Mouse (Mus musculus) intestine, embryonic 16.5 days (tissue): ENCODE measurements around the gene Sez6l. TPM values are rescaled to one million over a fixed set of nuclear protein-coding genes. Genes with fewer than 3 reads are reported as not detected.
"Not testable (repeated sequence)": the region's sequence is repeated elsewhere in the genome, so short reads cannot be mapped to it uniquely, and the experiment has no call there.

Source experiments
- ATAC-seq: fragments of 200-750 bp; cut with Nextera tagmentation; 2 replicates; pipeline ENCODE4 v1.8.0; 2017; ENCODE audit warnings: moderate TSS enrichment, moderate library complexity
- H3K27ac ChIP-seq: fragments of 300-500 bp; sonication (generic); 2 replicates; pipeline ENCODE4 v1.5.1; 2014; ENCODE audit warnings: mild to moderate bottlenecking, low read length
- H3K27me3 ChIP-seq: fragments of 300-500 bp; sonication (generic); replicated peaks from 2 replicates; pipeline ENCODE4 v1.6.1; 2014; ENCODE audit warnings: low read length, control low read depth, mixed read lengths; ENCODE audit not compliant: control insufficient read depth, insufficient read depth
- H3K36me3 ChIP-seq: fragments of 300-500 bp; sonication (generic); 2 replicates; pipeline ENCODE4 v1.6.1; 2014; ENCODE audit warnings: low read length, control low read depth; ENCODE audit not compliant: control insufficient read depth, insufficient read depth
- H3K4me1 ChIP-seq: fragments of 300-500 bp; sonication (generic); 2 replicates; pipeline ENCODE4 v1.6.1; 2014; ENCODE audit warnings: low read length, control low read depth, mixed read lengths; ENCODE audit not compliant: control insufficient read depth, insufficient read depth
- H3K4me2 ChIP-seq: fragments of 300-500 bp; sonication (generic); 2 replicates; pipeline ENCODE4 v1.6.1; 2014; ENCODE audit warnings: low read depth, low read length, control low read depth
- H3K4me3 ChIP-seq: fragments of 300-500 bp; sonication (generic); 2 replicates; pipeline ENCODE4 v1.5.1; 2014; ENCODE audit warnings: mild to moderate bottlenecking, low read length
- H3K9ac ChIP-seq: fragments of 300-500 bp; sonication (generic); 2 replicates; pipeline ENCODE4 v1.6.1; 2014; ENCODE audit warnings: low read depth, low read length
- H3K9me3 ChIP-seq: fragments of 300-500 bp; sonication (generic); 2 replicates; pipeline ENCODE4 v1.6.1; 2016; ENCODE audit warnings: low read length, control low read depth; ENCODE audit not compliant: control insufficient read depth
- WGBS: fragments of 180-500 bp; shearing (Covaris S2); extraction: QIAGEN DNeasy Blood & Tissue Kit; methylation state at CpG from one replicate; pipeline ENCODE4 v1.1.7; 2014; 5-methylcytosine and 5-hydroxymethylcytosine counted together
- polyA plus RNA-seq: library from polyadenylated mRNA; unstranded; fragments of >200 nt; fragmentation: Nextera tagmentation; extraction: Ambion mirVana; gene quantifications from 2 replicates; pipeline ENCODE4 v1.2.1, GENCODE M21; 2015

Gene Sez6l
- polyA plus RNA-seq, 1 experiment from 2014 or later = 1.5 TPM

DNA sequence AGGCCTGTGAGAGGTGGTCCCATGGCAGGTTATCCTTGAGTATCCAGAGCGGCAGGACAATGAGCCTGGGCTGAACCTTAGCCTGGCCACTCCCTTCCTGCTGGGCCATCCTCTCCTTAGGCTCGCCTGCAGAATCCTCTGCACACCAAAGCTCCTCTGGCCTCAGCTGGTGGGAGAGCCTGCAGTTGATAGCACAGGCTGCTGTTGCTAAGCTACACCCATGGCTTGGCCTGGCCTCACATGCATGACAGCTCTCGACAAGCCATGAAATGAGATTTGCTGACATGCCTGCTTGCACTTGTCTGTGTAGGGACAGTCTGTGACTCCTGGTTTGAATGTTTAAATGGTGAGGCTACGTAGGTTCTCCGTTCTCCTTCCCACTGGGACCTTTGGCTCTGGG is 160.3 kb downstream of the Sez6l start:
- 67% methylated on average over 5 of the region's 5 CpGs for WGBS

GRCm38 (mm10) chr5:112412781-112413180 is 164.2 kb downstream of the Sez6l start:
- not testable (repeated sequence) for H3K9me3 ChIP-seq, H3K9ac ChIP-seq, H3K27ac ChIP-seq, H3K4me1 ChIP-seq, ATAC-seq, H3K4me2 ChIP-seq, H3K36me3 ChIP-seq, H3K27me3 ChIP-seq, H3K4me3 ChIP-seq
- WGBS = 79% methylated on average over 4 of the region's 4 CpGs

More for the DNA sequence above, 160.3 kb downstream of the Sez6l start:
- no peak overlapping the region for H3K27ac ChIP-seq
- no peak for ATAC-seq
- peaks cover 2% of the 10 kb centered on the region; the same call in 1 of the 2 replicates for H3K4me1 ChIP-seq
- no peaks in the 10 kb centered on the region for H3K36me3 ChIP-seq
- no peak overlapping the region for H3K4me2 ChIP-seq
- H3K4me3 ChIP-seq = no peak overlapping the region
- no peak overlapping the region for H3K9ac ChIP-seq
- no peaks in the 10 kb centered on the region for H3K9me3 ChIP-seq
- no peaks in the 10 kb centered on the region for H3K27me3 ChIP-seq

GRCm38 (mm10) chr5:112411514-112412335 is 165.3 kb downstream of the Sez6l start:
- Histone ChIP-seq H3K36me3 (no peaks in the 10 kb centered on the region), H3K9me3 (no peaks in the 10 kb centered on the region), H3K4me1 (peaks cover 4% of the 10 kb centered on the region; the same call in 1 of the 2 replicates), H3K4me2 (no peak overlapping the region), H3K27ac (no peak overlapping the region), H3K4me3 (no peak overlapping the region), H3K27me3 (no peaks in the 10 kb centered on the region), H3K9ac (no peak overlapping the region)
- no peak for ATAC-seq
- 10% methylated on average over 19 of the region's 19 CpGs for WGBS

- Histone ChIP-seq H3K27me3 (no peaks in the 10 kb centered on the region), H3K27ac (no peak overlapping the region), H3K36me3 (no peaks in the 10 kb centered on the region), H3K9ac (no peak overlapping the region), H3K4me2 (no peak overlapping the region), H3K4me3 (no peak overlapping the region), H3K4me1 (peaks cover 4% of the 10 kb centered on the region; the same call in 1 of the 2 replicates), H3K9me3 (no peaks in the 10 kb centered on the region)
- 29% methylated on average over 11 of the region's 11 CpGs for WGBS
- no peak for ATAC-seq
Observed at GRCm38 (mm10) chr5:112411072-112411471, 165.9 kb downstream of the Sez6l start.

GRCm38 (mm10) chr5:112409274-112409673 is 167.7 kb downstream of the Sez6l start:
- Histone ChIP-seq H3K9ac (no peak overlapping the region), H3K9me3 (no peaks in the 10 kb centered on the region), H3K36me3 (no peaks in the 10 kb centered on the region), H3K4me1 (peaks cover 4% of the 10 kb centered on the region; the same call in 1 of the 2 replicates), H3K27me3 (no peaks in the 10 kb centered on the region), H3K4me3 (no peak overlapping the region), H3K27ac (no peak overlapping the region), H3K4me2 (no peak overlapping the region)
- 62% methylated on average over 5 of the region's 5 CpGs for WGBS
- ATAC-seq = no peak

DNA sequence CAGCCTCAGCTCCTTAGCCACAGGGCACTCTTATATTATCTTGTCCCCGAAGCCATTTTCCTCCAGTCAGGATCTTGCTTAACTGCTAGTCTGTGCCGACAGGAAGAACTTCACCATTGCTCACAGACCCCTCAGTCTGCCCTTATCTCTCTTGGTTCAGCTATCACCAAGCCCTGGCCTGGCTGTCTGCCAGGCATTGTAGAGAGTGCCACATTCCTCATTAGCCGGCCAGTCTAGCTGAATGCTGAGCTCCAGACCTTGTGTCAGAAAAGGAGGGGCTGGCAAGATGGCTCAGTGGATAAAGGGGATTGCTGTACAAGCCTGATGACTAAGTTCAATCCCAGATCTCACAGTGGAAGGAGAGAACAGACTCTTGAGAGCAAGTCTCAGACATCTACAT is 171.0 kb downstream of the Sez6l start:
- Histone ChIP-seq H3K27me3 (no peaks in the 10 kb centered on the region), H3K4me2 (no peak overlapping the region), H3K9ac (no peak overlapping the region), H3K4me3 (no peak overlapping the region), H3K36me3 (no peaks in the 10 kb centered on the region), H3K9me3 (no peaks in the 10 kb centered on the region), H3K4me1 (no peaks in the 10 kb centered on the region), H3K27ac (no peak overlapping the region)
- no peak for ATAC-seq
- WGBS = 61% methylated on average over 3 of the region's 3 CpGs

GRCm38 (mm10) chr5:112402437-112402836 is 174.5 kb downstream of the Sez6l start:
- Histone ChIP-seq H3K27ac (no peak overlapping the region), H3K36me3 (no peaks in the 10 kb centered on the region), H3K4me3 (no peak overlapping the region), H3K9me3 (no peaks in the 10 kb centered on the region), H3K4me1 (no peaks in the 10 kb centered on the region), H3K4me2 (no peak overlapping the region), H3K9ac (no peak overlapping the region), H3K27me3 (no peaks in the 10 kb centered on the region)
- WGBS = 43% methylated on average over 3 of the region's 3 CpGs
- no peak for ATAC-seq

- Histone ChIP-seq H3K27me3 (peaks cover 9% of the 10 kb centered on the region), H3K4me2 (no peak overlapping the region), H3K36me3 (no peaks in the 10 kb centered on the region), H3K9ac (no peak overlapping the region), H3K27ac (no peak overlapping the region), H3K4me3 (no peak overlapping the region), H3K9me3 (no peaks in the 10 kb centered on the region), H3K4me1 (peaks cover 2% of the 10 kb centered on the region; the same call in 1 of the 2 replicates)
- ATAC-seq = no peak
- 70% methylated on average over 10 of the region's 10 CpGs for WGBS
Observed at GRCm38 (mm10) chr5:112399284-112399683, 177.7 kb downstream of the Sez6l start.

- Histone ChIP-seq H3K27me3 (peaks cover 24% of the 10 kb centered on the region), H3K4me1 (peaks cover 3% of the 10 kb centered on the region; the same call in 1 of the 2 replicates), H3K9me3 (no peaks in the 10 kb centered on the region), H3K4me3 (no peak overlapping the region), H3K4me2 (no peak overlapping the region), H3K36me3 (no peaks in the 10 kb centered on the region), H3K27ac (no peak overlapping the region), H3K9ac (no peak overlapping the region)
- ATAC-seq = no peak
- WGBS = 77% methylated on average over 18 of the region's 18 CpGs
Observed at GRCm38 (mm10) chr5:112396066-112396465, 180.9 kb downstream of the Sez6l start.
